Comparison of ENCODE assay signal across 9 mouse cellular contexts in the genomic region with DNA sequence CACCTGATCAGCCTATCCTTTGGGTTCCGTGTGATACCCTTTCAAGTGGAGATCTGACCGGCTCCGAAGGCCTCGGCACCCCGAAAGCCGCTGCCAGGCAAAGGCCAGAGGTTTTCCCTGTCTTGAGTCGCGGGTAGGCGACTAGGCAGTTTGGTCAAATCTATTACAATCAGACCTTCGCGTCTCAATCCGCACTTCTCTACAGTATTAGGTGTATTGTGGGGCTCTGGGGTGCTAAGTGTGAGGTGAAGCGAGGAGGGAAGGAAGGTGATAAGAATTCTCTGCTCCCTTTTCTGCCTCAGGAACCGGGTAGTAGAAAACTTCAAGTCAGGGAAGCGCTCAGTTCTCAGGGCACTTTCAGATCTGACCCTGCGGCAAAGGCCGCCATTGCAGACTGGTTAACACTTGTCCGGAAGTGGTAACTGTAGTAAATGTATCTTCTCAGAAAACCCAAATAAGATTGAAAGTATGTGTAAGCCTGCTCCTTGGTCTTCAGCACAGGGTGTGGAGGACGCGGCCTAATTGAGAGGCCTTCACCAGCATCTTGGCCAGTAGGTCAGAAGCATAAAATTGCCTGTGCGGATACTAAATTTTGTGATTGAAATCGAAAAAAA. TPM values are rescaled to one million over a fixed set of nuclear protein-coding genes. Genes with fewer than 3 reads are reported as not detected.
DNase-seq lines count a peak whose midpoint lies in the region; ATAC-seq lines count a peak whose summit lies in the region.
"Had no signal": no experiment of that assay in that cellular context is flagged by ENCODE, and none has a peak within 500 bp of the region (broad histone marks: within the 10 kb centered on the region; RNA-seq: fewer than 3 reads in every experiment).

No protein-coding gene starts in this region.

- H3K9me3 ChIP-seq in embryonic facial prominence, embryonic 14.5 days (ENCODE audit: control insufficient read depth, low read length): no peaks in the 10 kb centered on the region
- no peaks in the 10 kb centered on the region for H3K9me3 ChIP-seq in limb, embryonic 12.5 days
- no peaks in the 10 kb centered on the region for H3K9me3 ChIP-seq in neural tube, embryonic 14.5 days (ENCODE audit: control insufficient read depth, low read length)

- peak; percentile 13 to 26 for DNase-seq in lung, postnatal 4 days
- no peak for DNase-seq in lung, postnatal 36 days
- no peak for DNase-seq in embryonic facial prominence, embryonic 14.5 days (ENCODE audit: low spot score)
- no peak for DNase-seq in left cerebral cortex, postnatal 36 days (ENCODE audit: low spot score in 2 of 2)
- no peak for DNase-seq in adrenal gland, postnatal 14 days
- DNase-seq: adrenal gland, postnatal 36 days had no signal

- peaks cover 8% of the 10 kb centered on the region; the same call in 1 of the 2 replicates for H3K4me1 ChIP-seq in embryonic facial prominence, embryonic 14.5 days (ENCODE audit: control insufficient read depth, insufficient read depth, low read length)
- H3K4me1 ChIP-seq in limb, embryonic 12.5 days (replicated peaks): peaks cover 33% of the 10 kb centered on the region
- H3K4me1 ChIP-seq in neural tube, embryonic 14.5 days (ENCODE audit: control insufficient read depth, insufficient read depth, low read length): no peaks in the 10 kb centered on the region

- peak overlapping the region; percentile 24; the same call in 1 of the 2 replicates for H3K4me2 ChIP-seq in embryonic facial prominence, embryonic 14.5 days (ENCODE audit: low read depth, low read length)
- H3K4me2 ChIP-seq in limb, embryonic 12.5 days: peak overlapping the region; percentile 42
- H3K4me2 ChIP-seq in neural tube, embryonic 14.5 days (ENCODE audit: low read depth, low read length): 0 out of 2 replicates have a peak overlapping the region, but pooled peaks have one; percentile 2

- no peak overlapping the region for H3K9ac ChIP-seq in embryonic facial prominence, embryonic 14.5 days (ENCODE audit: low read depth, low read length)
- 0 out of 2 replicates have a peak overlapping the region, but pooled peaks have one; percentile 18 for H3K9ac ChIP-seq in limb, embryonic 12.5 days (replicated peaks)
- H3K9ac ChIP-seq in neural tube, embryonic 14.5 days (replicated peaks; ENCODE audit: low read depth, low read length): no peak overlapping the region

- peaks cover 55% of the 10 kb centered on the region for H3K27me3 ChIP-seq in embryonic facial prominence, embryonic 14.5 days (replicated peaks; ENCODE audit: control insufficient read depth, insufficient read depth, low read length)
- H3K27me3 ChIP-seq in limb, embryonic 12.5 days: peaks cover 50% of the 10 kb centered on the region
- H3K27me3 ChIP-seq in neural tube, embryonic 14.5 days (ENCODE audit: control insufficient read depth, insufficient read depth, low read length): peaks cover 20% of the 10 kb centered on the region

- WGBS in embryonic facial prominence, embryonic 14.5 days: 15% methylated on average over 22 of the region's 22 CpGs
- WGBS in limb, embryonic 12.5 days: 9% methylated on average over 22 of the region's 22 CpGs
- 15% methylated on average over 22 of the region's 22 CpGs for WGBS in neural tube, embryonic 14.5 days

- ATAC-seq in embryonic facial prominence, embryonic 14.5 days (ENCODE audit: low read depth): no peak
- ATAC-seq in limb, embryonic 12.5 days (ENCODE audit: insufficient number of reproducible peaks, insufficient read depth, low FRiP score, low TSS enrichment, low read depth): no peak
- ATAC-seq in neural tube, embryonic 14.5 days (ENCODE audit: low read depth): no peak
- ATAC-seq in megakaryocyte-erythroid progenitor cell, adult 5-6 weeks (replicated peaks; ENCODE audit: low FRiP score, low TSS enrichment, poor library complexity, severe bottlenecking): no peak

- H3K27ac ChIP-seq in embryonic facial prominence, embryonic 14.5 days (replicated peaks; ENCODE audit: low read depth, low read length): no peak overlapping the region
- H3K27ac ChIP-seq in limb, embryonic 12.5 days: no peak overlapping the region
- no peak overlapping the region for H3K27ac ChIP-seq in neural tube, embryonic 14.5 days (ENCODE audit: low read depth, low read length)

- intact Hi-C loops in left cerebral cortex, postnatal 36 days (cut with DNase I): no loop called here

- 0 out of 2 replicates have a peak, but pooled peaks cover under 1% of the 10 kb centered on the region for H3K36me3 ChIP-seq in embryonic facial prominence, embryonic 14.5 days (ENCODE audit: control insufficient read depth, insufficient read depth, low read length)
- H3K36me3 ChIP-seq in limb, embryonic 12.5 days: peaks cover 2% of the 10 kb centered on the region; the same call in 1 of the 2 replicates
- H3K36me3 ChIP-seq in neural tube, embryonic 14.5 days (ENCODE audit: control insufficient read depth, insufficient read depth, low read length): no peaks in the 10 kb centered on the region

- H3K4me3 ChIP-seq in embryonic facial prominence, embryonic 14.5 days (ENCODE audit: low read depth, low read length): peak overlapping the region; percentile 17
- peak overlapping the region; percentile 23 for H3K4me3 ChIP-seq in limb, embryonic 12.5 days (replicated peaks)
- no peak overlapping the region for H3K4me3 ChIP-seq in neural tube, embryonic 14.5 days (ENCODE audit: low read depth, low read length)

RNA-seq across cellular contexts. Expression of a gene that starts 9.4 kb away (rescaled TPM):
- polyA plus RNA-seq in embryonic facial prominence, embryonic 14.5 days (2014; fragmentation: Nextera tagmentation; extraction: Ambion mirVana): 1.2 and 1.5 TPM in 2 replicates
- polyA plus RNA-seq in limb, embryonic 12.5 days (2016; fragmentation: Nextera tagmentation; extraction: Ambion mirVana): 2.5 and 3.0 TPM in 2 replicates
- 1.5 TPM in 2 replicates for polyA plus RNA-seq in neural tube, embryonic 14.5 days (2014; fragmentation: Nextera tagmentation; extraction: Ambion mirVana)
- total RNA-seq in left cerebral cortex, postnatal 36 days (2021): 1 to 10 TPM; 2.8 to 4.6 TPM
- not detected in 2 replicates for total RNA-seq in adrenal gland, postnatal 14 days (2021)
- total RNA-seq in megakaryocyte-erythroid progenitor cell, adult 5-6 weeks (2014; fragmentation: Nextera tagmentation): not detected in 2 replicates
- total RNA-seq in megakaryocyte-erythroid progenitor cell, adult 5-6 weeks (2017): 0.47 TPM in 1 of 2 replicates, not detected in the other
- total RNA-seq: adrenal gland, postnatal 36 days had no signal

RNA-seq across cellular contexts. Expression of a gene that starts 31.2 kb away (rescaled TPM):
- polyA plus RNA-seq in embryonic facial prominence, embryonic 14.5 days (2014; fragmentation: Nextera tagmentation; extraction: Ambion mirVana): 12.7 and 14.2 TPM in 2 replicates
- polyA plus RNA-seq in limb, embryonic 12.5 days (2016; fragmentation: Nextera tagmentation; extraction: Ambion mirVana): 17.9 and 18.7 TPM in 2 replicates
- 7.1 and 8.1 TPM in 2 replicates for polyA plus RNA-seq in neural tube, embryonic 14.5 days (2014; fragmentation: Nextera tagmentation; extraction: Ambion mirVana)
- total RNA-seq in left cerebral cortex, postnatal 36 days (2021): 10 to 100 TPM; 16.3 to 18.4 TPM
- 17.6 and 20.3 TPM in 2 replicates for total RNA-seq in adrenal gland, postnatal 14 days (2021)
- total RNA-seq in megakaryocyte-erythroid progenitor cell, adult 5-6 weeks (2014; fragmentation: Nextera tagmentation): 33.3 and 38.3 TPM in 2 replicates
- 54.5 and 79.7 TPM in 2 replicates for total RNA-seq in megakaryocyte-erythroid progenitor cell, adult 5-6 weeks (2017)

RNA-seq across cellular contexts. Expression of a gene that starts 31.3 kb away (rescaled TPM):
- polyA plus RNA-seq in embryonic facial prominence, embryonic 14.5 days (2014; fragmentation: Nextera tagmentation; extraction: Ambion mirVana): 23.8 and 25.5 TPM in 2 replicates
- polyA plus RNA-seq in limb, embryonic 12.5 days (2016; fragmentation: Nextera tagmentation; extraction: Ambion mirVana): 26.0 and 27.3 TPM in 2 replicates
- 26.6 and 28.7 TPM in 2 replicates for polyA plus RNA-seq in neural tube, embryonic 14.5 days (2014; fragmentation: Nextera tagmentation; extraction: Ambion mirVana)
- 10 to 100 TPM; 24.3 to 28.3 TPM for total RNA-seq in left cerebral cortex, postnatal 36 days (2021)
- total RNA-seq in adrenal gland, postnatal 14 days (2021): 18.6 and 22.0 TPM in 2 replicates
- total RNA-seq in megakaryocyte-erythroid progenitor cell, adult 5-6 weeks (2014; fragmentation: Nextera tagmentation): 20.2 and 28.4 TPM in 2 replicates
- total RNA-seq in megakaryocyte-erythroid progenitor cell, adult 5-6 weeks (2017): 28.3 and 36.9 TPM in 2 replicates

Comparison
In these comparisons a context has a peak if more than half of its experiments do, and no peak if none do; other contexts are left out.
1. DNase-seq: peak in lung, postnatal 4 days (2 of 2); none in lung, postnatal 36 days (single experiment), embryonic facial prominence, embryonic 14.5 days (single experiment), left cerebral cortex, postnatal 36 days (0 of 2) and adrenal gland, postnatal 14 days (single experiment).
2. Peak in every context shown above with its lines, with median percentiles within 50 percentile points of each other: H3K4me2 ChIP-seq.